Mouse (Mus musculus) lung, adult 2 months (tissue): ENCODE results near the gene Vps36. TPM values are rescaled to one million over a fixed set of nuclear protein-coding genes. Genes with fewer than 3 reads are reported as not detected.

Experiments
- DNase-seq: peaks from one replicate; pipeline ENCODE4 v3.0.0; 2022
- H3K4me1 ChIP-seq: fragments of 200-500 bp; 2 replicates; pipeline ENCODE4 v1.6.1; 2011; ENCODE audit warnings: low read length; ENCODE audit not compliant: control insufficient read depth, insufficient read depth
- H3K4me3 ChIP-seq: fragments of 200-500 bp; replicated peaks from 2 replicates; pipeline ENCODE3; 2011; ENCODE audit warnings: low read depth, mild to moderate bottlenecking, control low read depth, low read length; ENCODE audit errors: extremely low read depth
- CTCF ChIP-seq: fragments of 200-500 bp; IDR thresholded peaks from 2 replicates; pipeline ENCODE4 v1.5.1; 2011; ENCODE audit warnings: mild to moderate bottlenecking, low read length, control low read depth; ENCODE audit not compliant: insufficient read depth
- POLR2A ChIP-seq: fragments of 200-500 bp; IDR thresholded peaks from 2 replicates; pipeline ENCODE4 v1.6.1; 2011; ENCODE audit warnings: low read depth, mild to moderate bottlenecking, control low read depth, low read length, borderline replicate concordance; ENCODE audit errors: extremely low read depth
- WGBS: fragments of 180-500 bp; shearing (Covaris S2); methylation state at CpG from one replicate; pipeline ENCODE4 v1.1.7; 2018; 5-methylcytosine and 5-hydroxymethylcytosine counted together
- polyA plus RNA-seq: library from polyadenylated mRNA; depleted of rRNA; stranded (reverse); fragments of >200 nt; gene quantifications from 2 replicates; pipeline ENCODE4 v1.2.3, GENCODE M21; 2012

The Vps36 gene
- polyA plus RNA-seq, 1 experiment, result 14.6 TPM

DNA sequence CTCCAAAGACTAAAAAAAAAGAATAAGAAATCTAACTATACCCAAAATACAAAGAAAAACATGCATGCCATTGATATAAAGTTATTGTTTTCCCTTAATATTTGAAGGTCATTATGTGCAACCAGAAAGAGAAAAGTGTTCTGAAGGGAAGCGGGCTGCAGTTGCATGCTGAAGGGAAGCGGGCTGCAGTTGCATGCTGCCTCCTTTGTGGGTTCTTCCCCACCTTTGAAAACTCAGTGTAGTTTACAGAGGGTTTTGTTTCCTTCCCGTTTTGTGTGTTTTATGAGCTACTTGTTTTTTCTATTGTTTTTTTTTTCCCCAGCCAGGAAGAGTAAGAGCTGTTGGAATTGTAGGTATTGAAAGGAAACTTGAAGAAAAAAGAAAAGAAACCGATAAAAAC lies 14.9 kb downstream of the Vps36 start:
- WGBS, result 48% methylated on average over 4 of the region's 4 CpGs
- TF ChIP-seq CTCF, result no peak
- Histone ChIP-seq H3K4me3 (no peak overlapping the region), H3K4me1 (peaks cover 9% of the 10 kb centered on the region)
- DNase-seq, result no peak

DNA sequence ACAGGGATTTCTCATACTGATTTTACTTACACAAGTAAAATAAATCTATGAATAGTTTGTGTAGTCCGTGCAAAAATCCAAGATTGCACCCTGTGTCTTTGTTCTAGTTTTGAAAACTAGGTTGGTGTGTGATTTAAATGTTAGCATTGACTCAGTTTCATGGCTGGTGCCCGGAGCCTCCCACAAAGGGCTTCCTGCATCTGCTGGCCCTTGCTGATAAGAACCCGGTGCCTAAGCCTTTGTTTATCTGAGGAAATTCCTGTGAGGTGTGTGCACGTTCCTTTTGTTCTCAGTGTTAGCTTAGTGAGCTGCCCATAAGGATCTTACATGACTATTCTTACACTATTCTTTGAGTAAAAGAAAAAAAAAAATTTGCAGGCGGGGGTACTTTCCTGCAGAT lies 16.4 kb downstream of the Vps36 start:
- 16% methylated on average over 5 of the region's 5 CpGs for WGBS
- Histone ChIP-seq H3K4me1 (peaks cover 9% of the 10 kb centered on the region), H3K4me3 (no peak overlapping the region)
- TF ChIP-seq POLR2A (no peak), CTCF (no peak)
- peak; percentile 18 for DNase-seq

DNA sequence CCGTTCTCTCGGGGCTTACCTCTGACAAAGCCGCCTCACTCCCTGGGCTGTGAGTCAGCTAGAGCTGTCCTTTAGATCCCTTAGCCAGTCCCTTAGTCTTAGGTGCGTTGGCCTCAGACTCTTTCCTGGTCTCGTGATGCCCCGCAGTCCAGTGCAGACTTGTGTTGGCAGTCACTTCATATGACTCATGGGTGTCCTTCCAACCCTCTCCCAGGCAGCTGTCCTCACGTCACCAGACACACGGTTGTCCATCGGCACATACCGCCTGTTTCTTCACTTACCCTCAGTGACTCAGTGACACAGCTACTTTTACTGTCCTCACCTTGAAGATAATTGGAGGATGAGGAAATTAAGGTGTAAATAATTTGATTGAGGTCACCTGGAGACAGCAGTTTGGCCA lies 22.2 kb downstream of the Vps36 start:
- Histone ChIP-seq H3K4me1 (no peaks in the 10 kb centered on the region), H3K4me3 (no peak overlapping the region)
- WGBS, result 90% methylated on average over 10 of the region's 10 CpGs
- no peak for TF ChIP-seq POLR2A
- no peak for TF ChIP-seq CTCF
- DNase-seq, result no peak

DNA sequence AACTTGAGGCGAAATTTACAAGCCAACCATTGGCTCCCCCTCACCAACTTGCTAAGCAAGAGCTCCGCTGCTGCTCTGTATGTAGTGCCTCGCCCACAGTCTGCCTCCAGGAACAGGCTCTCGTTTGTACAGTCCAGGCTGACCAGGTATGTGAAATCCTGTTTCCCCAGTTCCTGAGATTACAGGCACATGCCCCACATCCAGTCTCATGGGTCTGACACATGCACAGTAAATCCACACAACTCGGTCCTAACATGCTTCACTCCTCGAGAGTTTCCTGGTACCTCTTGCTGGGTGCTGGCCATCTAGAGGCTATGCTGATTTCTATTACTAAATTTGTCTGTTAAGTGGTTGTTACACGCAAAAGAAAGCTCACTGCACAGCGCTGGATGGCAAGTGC lies 33.8 kb downstream of the Vps36 start:
- DNase-seq, result no peak
- TF ChIP-seq POLR2A (no peak), CTCF (no peak)
- WGBS, result 38% methylated on average over 8 of the region's 8 CpGs
- Histone ChIP-seq H3K4me1 (peaks cover 3% of the 10 kb centered on the region; the same call in 1 of the 2 replicates), H3K4me3 (no peak overlapping the region)

DNA sequence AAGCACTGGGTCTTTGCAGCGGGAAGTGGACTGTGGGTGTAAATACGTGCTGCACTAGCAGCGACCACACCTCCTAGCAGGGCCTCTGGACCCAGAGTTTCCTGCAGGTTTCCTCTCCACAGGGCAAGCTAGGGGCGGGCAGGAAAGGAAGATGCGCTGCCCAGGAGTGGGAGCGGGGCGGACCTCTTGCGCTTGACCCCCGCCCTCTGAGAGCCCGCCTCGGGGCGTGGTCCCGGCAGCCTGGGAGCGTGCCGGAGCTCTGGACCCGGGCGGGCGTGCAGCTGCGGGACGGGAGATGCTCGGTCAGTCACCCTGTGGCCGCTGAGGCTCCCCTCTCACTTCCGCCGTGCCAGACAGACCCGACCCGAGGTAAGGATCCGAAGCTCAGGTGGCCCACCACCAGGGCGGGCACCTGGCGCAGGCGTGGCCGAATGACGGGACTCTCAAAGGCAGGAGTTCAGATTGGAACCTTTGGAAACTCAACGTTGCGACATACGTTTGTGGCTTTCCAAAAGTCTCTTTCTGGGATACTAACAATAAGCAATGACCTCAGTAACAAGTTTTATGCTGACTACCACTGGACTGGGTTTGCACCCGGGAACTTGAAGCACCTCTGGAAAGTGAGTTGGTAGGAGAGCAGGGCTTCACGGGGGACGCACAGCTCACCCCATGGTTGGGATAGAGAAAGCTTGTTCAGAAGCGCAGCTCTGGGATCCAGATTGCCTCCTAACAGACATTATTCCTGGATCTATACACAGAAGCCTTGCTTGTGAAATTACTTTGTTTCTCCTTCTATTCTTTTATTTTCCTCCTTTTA lies 34.7 kb downstream of the Vps36 start, which contains the start of gene Thsd1:
TSS of gene Thsd1 (plus strand) at position 253 of the 817 bp plus-strand sequence.
- WGBS, result under 1% methylated on average over 39 of the region's 39 CpGs
- H3K4me1 ChIP-seq, result peaks cover 3% of the 10 kb centered on the region; the same call in 1 of the 2 replicates
- peak; percentile 74; the same call in 1 of the 2 replicates for TF ChIP-seq POLR2A
- TF ChIP-seq CTCF, result no peak
- H3K4me3 ChIP-seq, result peak within 1 kb of the TSS; percentile 65
- peak; percentile 66 for DNase-seq

DNA sequence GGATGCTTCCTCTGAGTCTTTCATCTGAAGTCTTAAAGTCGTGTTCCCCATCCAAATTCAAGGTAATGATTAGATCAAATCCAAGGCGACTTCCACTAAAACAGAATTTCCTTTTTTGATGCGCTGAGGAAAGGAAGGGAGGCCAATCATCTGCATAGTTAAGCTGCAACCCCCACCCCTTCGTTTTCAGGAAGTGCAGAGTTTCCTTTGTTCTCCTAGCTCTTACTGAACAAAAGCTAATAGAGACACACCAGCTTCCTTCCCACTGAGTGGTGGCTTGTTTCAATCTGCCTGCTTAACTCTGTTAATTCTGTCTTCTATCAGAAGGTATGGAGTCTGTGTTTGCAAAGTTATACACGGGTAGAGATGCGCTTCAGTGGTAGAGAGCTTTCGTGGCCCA lies 36.0 kb downstream of the Vps36 start:
- H3K4me1 ChIP-seq, result peaks cover 3% of the 10 kb centered on the region; the same call in 1 of the 2 replicates
- TF ChIP-seq CTCF (no peak), POLR2A (peak; percentile 21; the same call in 1 of the 2 replicates)
- H3K4me3 ChIP-seq, result peak overlapping the region; percentile 65
- no peak for DNase-seq
- WGBS, result 24% methylated on average over 7 of the region's 7 CpGs

DNA sequence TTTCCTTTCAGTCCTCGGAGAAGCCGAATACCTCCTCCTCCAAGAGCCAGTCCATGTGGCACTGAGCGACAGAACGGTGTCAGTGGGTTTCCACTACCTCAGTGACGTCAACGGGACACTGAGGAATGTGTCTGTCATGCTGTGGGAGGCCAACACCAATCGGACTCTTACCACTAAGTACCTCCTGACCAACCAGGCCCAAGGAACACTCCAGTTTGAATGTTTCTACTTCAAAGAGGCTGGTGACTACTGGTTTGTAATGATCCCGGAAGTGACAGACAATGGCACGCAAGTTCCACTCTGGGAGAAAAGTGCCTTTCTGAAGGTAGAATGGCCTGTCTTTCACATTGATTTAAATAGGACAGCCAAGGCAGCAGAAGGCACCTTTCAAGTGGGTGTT lies 50.4 kb downstream of the Vps36 start:
- no peak for TF ChIP-seq POLR2A
- TF ChIP-seq CTCF, result no peak

DNA sequence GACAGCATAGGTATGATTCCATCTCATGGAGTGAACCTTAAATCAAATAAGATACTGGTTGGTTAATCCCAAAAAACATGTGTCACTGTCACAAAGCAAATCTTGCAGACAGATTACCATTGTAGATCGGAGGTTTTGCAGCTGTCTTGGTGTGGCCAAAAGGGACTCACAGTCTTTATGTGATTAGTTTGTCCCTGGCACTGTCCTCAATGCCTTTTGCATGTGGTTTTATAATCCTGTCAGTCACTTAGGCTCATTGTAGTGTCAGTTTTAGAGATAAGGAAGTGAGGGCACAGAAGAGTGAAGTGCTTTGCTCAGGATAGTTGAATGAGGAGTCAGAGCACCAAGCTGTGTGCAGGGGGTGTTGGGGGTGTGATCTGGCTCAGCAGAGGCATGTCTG lies 53.1 kb downstream of the Vps36 start:
- TF ChIP-seq POLR2A (no peak), CTCF (no peak)
- no peak for DNase-seq
- 58% methylated on average over 1 of the region's 1 CpGs for WGBS
- no peak overlapping the region for H3K4me3 ChIP-seq
- no peaks in the 10 kb centered on the region for H3K4me1 ChIP-seq

More for the DNA sequence above, 50.4 kb downstream of the Vps36 start:
- no peaks in the 10 kb centered on the region for H3K4me1 ChIP-seq
- WGBS, result 75% methylated on average over 9 of the region's 9 CpGs
- no peak overlapping the region for H3K4me3 ChIP-seq
- DNase-seq, result no peak

DNA sequence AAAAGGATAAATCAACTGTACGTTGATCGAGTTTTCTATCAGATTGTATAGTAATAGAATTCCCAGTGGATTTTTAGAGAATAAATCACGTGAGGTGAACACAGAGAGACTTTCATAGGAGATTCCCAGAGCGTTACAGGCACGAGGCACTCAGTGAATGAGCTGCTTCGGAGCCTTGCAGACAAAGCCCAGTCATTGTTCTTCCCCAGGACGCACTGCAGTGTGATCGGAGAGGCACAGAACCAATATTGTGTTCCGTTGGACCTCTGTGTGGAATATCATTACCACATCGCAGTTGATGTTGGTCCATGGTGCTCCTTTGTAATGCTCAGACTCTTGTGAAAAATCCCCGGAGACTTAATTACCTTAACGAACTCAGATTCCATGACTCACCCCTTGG lies 55.3 kb downstream of the Vps36 start:
- TF ChIP-seq CTCF (no peak), POLR2A (no peak)
- DNase-seq, result no peak
- no peak overlapping the region for H3K4me3 ChIP-seq
- 87% methylated on average over 12 of the region's 12 CpGs for WGBS
- no peaks in the 10 kb centered on the region for H3K4me1 ChIP-seq

DNA sequence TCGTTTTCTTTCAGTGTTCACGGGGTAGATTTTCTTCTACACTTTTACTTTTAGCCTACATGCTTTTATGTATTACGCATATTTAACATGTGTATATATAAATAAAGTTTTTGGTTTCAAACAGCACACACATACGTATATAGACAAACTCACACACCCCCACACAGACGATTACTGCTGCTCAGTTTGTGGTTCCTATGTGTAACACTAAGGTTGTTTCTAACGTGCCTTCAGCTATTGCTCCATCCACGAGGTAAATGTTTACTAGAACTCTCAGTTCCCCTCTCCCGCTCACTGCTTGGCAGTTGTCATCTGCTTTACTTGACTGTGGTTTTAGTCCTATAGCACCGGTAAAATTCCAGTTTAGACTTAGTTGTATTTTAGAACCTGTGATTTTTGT lies 56.5 kb downstream of the Vps36 start:
- no peak for DNase-seq
- no peak for TF ChIP-seq POLR2A
- TF ChIP-seq CTCF, result no peak
- no peaks in the 10 kb centered on the region for H3K4me1 ChIP-seq
- WGBS, result 56% methylated on average over 9 of the region's 9 CpGs
- no peak overlapping the region for H3K4me3 ChIP-seq
